Mouse (Mus musculus): ENCODE measurements at regions not wholly inside any gene's neighbourhood (a gene's known extent, or its start where the extent isn't known, plus 50 kb on each side); places are given as distances from the start of the nearest gene placed in this dataset.

DNA sequence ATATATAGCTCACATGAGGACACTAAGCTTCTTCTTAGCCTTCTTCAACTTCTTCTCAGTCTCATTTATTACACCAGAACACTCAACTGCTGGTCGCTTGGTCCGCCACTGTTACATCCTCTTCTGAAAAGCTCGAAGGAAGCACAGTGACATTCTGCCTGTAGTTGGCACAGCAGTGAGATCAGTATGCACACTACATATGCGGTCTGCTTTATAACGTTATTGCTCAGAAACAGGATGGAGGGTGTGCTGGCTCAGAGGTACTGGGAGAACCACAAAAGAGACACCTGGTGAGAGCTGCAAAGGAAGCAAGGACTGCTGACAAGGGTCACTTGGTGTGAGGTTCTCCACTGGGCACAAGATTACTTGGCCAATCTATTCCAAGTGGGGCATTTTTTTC lies 179.5 kb downstream of the Ets1 start:
- no peak for DNase-seq (ENCODE audit: low read depth, low spot score)

DNA sequence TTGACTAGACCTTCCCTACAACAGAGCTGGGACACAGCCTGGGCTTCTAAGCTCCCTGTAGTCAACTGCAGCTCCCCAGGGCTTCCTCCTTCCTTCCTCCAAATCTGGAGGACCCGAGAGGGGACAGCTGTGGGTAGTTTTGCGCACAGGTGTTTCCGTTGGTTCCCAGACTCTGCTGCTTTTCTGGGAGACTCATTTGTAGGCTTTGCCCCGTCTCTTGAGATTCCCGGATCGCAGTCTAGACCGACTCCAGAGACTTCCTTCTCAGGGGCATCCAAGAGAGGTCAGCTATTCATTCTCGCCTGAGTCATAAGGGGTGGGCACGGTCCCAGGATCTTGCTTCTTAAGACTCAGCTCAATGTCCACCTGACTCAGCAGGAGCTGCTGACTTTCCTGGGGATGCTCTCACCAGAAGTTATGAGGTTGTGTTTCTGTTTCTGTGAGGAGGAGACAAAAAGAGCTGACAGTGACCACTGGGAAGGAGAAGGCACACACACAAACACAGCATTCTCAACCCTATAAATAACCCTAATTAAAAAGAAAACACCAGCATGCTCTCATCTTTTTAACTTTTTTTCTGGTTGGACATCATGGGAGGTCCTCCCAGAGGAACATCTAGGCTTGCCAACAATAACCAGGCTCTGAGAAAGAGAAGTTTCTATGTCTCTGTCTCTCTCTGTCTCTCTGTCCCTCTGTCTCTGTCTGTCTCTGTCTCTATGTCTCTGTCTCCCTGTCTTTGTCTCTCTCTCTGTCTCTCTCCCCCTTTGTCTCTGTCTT lies 180.8 kb downstream of the Ets1 start:
- no peak for DNase-seq (ENCODE audit: low read depth, low spot score)

DNA sequence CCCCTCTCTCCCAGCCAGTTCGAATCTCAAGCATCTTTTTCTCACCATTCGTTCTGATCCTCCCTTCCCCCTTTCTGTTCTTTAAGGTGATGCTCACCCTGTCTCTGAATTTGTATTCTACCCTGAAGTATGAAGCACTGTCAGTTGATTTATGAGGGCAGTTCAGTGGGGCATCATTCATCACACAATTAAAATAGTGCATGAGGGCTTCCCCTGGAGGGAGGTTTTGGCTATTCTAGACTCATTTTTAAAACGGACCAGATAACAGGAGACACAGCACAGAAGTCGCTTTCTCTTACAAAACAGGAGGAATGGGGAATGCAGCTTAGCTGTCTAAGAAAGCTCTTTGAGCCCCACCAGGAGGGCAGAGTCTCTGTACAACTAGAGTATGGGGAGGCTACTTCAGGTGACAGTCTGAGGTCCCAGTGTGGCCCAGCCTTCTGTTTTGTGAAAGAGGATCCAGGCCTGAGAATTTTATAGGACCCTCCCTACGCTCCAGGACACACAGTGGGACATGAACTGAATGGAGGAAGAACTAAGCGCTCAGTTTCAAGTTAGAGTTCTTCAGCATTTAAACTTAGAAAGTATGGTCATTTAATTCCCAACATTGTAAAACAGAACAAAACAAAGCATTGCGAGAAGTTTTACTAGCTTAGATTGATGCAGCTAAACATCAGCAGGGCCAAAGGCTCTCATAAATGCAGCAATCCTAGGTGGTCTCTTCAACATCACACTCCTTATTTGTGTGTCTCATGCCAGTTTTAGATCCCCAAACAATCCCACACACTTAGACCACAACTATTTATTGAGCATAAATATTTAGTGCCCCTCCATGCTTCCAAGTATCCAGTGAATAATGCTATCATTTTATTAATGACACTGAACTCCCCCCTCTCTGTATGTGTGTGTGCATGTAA lies 181.7 kb downstream of the Ets1 start:
- DNase-seq (ENCODE audit: low read depth, low spot score), result peak; percentile 31

DNA sequence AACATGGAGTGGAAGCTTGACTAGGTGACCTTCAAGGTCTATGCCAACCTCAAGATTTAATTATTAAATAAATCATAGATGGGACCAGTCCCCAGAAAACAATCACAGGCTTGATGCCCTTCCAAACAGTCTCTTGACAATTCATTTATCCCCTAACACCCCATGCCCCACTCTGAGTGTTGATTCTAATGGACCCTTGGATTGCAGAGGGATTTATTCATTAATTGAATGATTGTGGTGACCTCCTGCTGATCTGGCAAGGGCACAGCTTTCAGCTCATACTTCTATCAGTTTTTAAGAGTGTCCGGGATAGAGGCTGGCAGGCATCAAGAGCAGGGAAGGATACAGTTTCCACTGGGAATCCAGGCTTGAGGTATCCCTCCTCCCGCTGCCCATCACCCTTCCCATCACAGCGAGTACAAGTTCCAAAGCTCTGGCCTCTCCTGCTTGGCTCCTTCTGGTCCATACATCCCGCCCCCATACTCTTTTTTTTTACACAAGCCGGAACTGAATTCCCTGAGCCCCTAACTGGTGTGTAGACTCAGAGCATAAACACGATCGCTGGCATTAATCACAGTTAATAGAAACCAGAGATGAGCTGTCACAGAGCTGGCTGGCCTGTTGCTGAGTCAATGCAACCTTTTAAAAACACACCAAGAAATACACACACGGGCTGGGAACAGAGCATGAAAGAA lies 187.6 kb downstream of the Ets1 start:
- peak; percentile 64 for DNase-seq (ENCODE audit: low read depth, low spot score)

DNA sequence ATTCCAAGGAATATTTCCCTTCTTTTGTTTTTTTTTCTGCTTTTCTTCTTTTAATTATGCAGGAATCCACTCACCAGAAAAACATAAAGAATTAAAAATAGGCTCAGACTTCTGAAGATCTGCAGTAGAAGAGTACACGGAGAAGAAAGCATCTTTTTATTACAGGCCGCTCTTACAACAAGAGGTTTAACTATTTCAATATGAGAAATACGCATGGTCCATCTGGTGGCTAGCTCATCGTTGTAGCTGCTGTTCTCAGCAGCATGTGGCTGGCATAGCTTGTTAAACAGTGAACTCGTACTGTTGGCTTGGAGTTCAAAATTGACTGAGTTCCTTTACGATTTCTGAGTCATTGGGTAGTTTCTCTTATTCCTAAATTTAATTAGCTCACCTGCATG lies 188.1 kb downstream of the Ets1 start:
- DNase-seq (ENCODE audit: low read depth, low spot score), result no peak

DNA sequence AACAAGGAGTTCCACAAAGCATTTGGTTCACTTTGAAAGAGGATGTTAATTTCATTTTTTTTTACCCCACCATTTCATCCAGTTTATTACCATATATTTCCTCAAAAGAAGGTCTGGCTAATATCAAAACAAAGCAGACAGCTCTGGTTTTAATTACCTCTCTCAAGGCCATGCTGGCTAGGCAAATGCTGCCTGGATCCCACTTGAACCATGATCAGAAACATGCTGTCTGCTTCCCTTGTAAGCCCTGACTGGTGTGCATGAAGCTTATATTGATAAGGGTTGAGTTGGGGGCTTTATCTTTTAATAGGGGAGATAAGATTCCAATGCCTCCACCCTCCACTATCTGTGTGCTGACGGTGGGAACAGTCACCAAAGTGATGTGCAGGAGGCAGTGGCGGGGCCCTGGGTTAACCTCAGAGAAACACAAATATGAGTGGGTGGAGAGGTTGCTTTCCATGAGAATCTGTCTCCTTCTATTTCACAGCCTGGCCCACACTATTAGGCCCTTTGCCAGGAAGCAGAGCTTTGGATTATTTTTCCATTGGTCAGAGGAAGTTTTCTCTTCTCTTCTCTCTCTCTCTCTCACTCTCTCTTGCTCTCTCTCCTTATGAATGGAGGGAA lies 194.4 kb downstream of the Ets1 start:
- no peak for DNase-seq (ENCODE audit: low read depth, low spot score)

DNA sequence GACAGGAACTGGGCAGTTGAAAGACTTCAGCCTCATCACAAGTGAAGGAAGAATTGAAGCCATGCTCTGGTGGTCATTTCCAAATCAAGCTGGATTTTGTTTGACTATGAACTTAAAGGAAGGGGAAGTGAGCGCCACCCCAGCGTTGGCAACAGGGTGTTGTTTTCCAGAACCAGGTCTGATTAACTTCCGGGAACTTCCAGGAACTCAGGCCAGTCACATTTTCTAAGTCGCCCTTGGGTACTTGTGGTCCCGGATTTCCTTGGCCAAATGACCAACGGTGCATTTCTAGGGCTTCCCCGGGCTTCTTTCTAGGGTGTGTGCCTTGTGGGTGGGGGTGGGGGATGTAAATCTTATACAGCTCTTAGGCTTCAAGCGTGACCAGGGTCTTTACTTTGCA lies 197.4 kb downstream of the Ets1 start:
- DNase-seq (ENCODE audit: low read depth, low spot score), result no peak

DNA sequence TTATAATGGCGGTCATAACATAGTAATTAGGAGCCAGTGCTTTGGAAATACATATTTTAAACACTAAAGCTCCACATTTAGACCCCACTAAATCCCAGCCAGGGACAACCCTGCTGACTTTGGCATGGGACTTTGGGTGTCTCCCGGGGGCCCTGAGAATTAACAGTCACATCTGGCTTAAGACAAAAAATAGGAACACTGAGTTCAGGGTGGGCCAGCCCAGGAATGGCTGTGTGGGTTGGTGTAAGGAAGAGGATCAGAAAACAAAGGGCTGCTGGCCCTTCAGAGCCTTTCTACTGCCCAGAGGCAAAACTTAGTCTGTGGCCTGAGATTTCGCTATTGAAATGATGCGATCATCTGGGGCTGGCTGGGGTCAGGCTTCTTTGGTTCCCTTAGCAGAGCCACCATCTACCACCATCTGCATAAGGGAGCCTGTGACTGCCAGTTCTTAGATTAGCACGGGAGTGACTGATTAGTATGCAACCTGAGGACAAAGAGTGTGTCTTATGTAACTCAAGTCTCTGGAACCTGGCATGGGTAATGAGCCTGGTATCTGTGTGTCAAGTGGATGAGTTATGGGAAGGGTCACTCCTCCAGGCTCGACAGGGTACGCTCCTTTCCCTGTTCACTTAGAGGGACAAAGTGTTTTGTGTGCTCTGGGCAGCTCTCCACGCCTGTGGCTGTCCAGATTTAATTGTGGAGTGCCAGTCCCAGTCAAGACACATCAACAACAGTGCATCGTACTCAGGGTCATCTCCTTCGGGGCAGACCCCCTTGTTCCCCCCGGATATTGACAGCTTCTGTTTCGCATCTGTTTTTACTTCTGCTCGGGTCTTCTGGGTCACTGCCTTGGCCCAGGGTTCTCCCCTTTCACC lies 199.0 kb downstream of the Ets1 start:
- no peak for DNase-seq (ENCODE audit: low read depth, low spot score)

DNA sequence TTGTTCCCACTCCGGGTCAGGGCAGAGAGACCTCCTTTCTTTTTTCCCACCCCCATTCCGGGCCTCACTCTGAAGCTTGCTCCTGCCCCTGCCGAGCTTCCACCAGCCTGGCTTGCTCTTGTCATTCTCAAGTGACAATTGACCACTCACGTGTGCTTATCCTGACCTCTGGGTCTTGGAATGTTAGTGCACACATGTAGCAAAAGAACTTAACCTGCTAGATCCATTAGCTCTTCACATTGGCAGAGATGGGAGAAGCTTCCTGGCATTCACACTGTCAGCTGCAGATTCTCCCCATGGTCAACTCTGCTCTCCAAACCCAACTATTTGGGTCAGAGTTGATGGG lies 199.6 kb downstream of the Ets1 start:
- DNase-seq (ENCODE audit: low read depth, low spot score), result no peak

DNA sequence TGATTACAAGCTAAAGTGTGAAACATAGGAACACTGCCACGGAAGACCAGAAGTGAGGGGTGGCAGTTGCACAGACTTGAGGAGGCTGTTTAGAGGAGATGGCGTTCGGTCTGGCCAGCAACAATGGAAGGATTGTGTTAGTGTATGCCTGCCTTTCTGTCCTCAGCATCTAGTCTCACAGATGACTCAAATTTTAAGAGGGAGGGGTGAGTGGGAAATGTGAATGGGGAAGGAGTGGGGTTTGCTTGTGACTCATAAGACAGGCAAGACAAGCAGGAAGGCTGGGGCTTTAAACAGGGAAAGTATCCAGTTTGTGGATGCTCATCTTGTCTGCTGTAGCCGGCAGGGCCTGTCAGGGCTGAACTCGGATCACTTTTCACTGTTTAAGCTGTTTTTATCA lies 200.3 kb downstream of the Ets1 start:
- no peak for DNase-seq (ENCODE audit: low read depth, low spot score)

DNA sequence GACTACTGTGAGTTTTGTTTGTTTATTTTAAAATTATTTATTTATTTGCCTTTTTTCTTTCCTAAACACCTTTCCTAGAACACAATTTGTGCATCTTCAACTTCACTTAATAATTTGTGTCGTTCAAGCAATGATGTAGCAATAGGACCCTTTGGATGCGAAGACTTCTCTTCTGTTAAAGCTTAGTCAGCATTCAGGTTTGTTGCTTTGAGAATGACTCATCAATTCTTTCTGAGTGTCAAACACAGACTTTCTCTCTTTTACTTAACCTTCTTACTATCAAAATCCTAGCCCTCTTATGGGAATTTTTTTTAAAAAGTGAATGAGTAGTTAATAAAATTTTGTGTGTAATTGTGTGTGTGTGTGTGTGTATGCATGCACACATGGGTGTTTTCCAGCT lies 211.3 kb downstream of the Ets1 start:
- no peak for DNase-seq (ENCODE audit: low read depth, low spot score)

DNA sequence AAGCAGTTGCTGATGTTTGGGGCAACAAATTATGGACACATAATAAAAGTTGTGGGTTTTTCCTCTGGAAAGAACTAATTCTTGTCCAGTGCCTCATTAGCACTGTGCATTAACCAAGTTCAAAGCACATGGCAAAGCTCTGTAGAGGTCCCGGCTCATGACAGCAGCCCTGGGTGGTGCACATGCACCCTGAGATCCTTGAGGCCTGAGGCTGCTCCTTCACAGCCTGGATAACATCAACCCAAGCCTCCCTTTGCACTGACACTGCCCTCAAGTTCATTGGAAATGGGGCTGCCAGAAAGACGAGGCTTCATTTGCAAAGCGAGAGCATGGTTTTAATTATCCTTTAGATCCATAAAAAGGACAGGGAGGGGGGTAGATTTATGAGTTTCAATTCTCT lies 216.3 kb downstream of the Ets1 start:
- peak; percentile 19 for DNase-seq (ENCODE audit: low read depth, low spot score)

DNA sequence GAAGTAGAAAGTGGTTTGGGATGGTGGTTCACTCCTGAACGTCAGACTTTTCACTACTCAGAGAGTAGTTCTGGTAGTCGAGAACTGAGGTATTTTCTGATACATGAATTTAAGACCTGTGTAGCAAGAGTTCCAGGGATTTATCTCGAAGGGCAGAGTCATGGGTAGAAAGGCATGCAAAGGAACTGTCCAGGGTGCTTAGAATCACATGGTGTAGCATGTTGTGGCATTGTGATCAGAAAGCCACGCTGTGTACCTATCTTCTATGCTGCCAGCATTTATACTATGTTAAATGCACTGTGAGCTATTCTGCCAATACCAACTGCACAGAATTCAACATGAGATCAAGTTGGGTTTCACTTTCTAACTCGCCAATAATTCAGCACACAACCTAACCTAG lies 227.3 kb downstream of the Ets1 start:
- peak; percentile 30 for DNase-seq (ENCODE audit: low read depth, low spot score)

DNA sequence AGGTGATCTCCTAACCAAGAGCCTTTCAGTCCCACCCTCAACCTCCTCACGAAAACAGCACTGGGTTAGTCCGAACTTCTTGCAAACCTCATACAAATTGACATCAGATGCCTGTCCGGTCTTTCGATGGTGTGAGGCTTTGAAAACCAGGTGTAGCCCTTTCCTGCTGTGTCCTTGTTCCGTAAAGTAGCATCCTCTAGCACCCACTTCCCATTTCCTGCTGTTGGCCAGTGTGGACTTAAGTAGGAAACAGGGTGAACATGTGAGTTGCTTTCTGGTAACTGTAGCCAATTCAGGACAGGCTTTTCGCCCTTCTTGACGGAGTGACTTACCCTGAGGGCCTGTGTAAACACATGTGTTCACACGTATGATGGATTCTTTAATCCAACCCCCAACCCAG lies 232.9 kb downstream of the Ets1 start:
- no peak for DNase-seq (ENCODE audit: low read depth, low spot score)

DNA sequence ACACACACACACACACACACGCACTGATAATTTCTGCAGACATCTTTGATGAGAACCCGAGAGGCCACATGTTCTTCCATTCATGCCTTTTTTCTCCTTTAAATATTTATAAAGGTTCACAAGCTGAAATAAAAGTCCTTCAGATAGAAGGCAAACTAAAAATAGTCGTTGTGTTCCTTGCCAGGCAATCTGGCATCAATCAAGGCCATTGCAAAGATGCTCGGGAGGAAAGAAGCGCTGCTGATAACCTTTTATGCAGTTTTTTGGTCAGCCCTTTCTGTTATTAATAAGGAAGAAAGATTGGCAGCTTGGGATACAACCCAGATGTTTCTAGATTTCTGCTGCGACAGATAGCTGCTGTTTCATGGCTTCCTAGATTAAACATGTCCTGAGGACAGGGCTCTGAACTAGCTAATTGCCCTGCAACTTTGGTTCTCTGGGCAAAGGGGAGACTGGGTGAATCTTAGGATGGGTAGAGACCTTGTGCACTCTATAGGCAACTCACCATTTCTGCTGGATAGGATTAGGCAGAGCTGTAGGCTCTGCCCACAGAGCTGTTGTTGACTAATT lies 238.4 kb downstream of the Ets1 start:
- DNase-seq (ENCODE audit: low read depth, low spot score), result no peak

DNA sequence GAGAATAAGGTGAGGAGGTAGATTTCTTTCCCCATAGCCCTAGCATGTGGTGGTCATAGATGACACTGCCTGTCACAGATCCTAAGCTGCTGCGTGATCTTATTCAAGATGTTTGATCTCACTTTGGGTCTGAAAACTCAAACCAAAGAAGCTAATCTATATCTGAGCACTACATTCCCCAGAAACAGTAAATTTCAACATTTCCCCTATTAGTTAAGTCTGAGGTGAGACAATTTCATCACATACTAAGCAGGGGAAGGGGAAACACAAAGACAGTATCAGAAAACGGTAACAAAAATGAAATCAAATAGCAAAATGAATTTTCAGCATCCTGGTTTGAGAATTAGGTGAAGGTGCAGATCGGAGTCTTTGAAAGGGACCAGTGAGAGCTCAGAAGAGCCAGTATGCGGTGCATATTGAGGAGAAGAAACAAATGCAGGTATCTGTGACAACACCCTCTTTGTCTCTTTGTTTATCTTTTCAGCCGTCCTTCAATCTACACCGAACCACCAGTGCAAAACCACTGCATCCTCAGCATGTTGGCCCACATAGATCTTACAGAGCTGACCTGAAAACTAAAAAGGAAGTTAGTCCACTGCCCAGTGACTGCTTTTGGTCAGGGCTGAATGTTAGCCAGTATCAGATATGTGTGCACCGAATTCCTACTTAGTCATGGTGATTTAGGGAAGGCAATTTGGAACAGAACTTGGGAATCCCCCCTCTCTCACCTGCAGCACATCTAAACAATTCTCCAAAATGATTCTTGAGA lies 247.0 kb downstream of the Ets1 start:
- no peak for DNase-seq (ENCODE audit: low read depth, low spot score)

DNA sequence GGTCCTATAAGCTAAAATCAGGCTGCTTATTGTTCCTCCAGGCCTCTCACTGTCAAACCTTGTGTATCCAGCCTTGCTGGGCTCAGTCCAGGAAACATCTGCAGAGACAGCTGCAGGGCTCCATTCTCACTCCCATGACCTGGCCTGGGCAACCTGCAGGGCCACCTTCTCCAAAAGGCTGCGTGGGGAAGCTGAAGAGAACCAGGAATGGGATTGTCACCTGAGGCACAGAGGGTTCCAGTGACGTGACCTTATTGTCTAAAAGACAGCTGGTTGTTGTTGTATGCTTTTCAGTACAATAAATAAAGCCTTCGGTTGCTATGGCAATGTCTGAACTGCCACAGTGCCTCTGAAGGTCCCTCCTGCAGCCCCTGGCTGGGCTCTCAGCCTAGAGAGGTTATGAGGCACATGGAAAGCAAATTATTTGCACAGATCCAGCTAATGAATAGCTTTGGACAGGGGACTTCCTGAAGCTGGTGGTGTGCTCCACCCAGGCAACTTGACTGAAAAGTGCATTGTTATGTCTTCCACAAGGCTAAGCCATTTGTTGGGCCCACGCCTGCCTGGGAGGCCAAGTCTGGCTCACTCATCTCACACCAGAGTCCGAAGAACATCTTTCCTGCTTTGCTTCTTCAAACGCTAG lies 250.1 kb downstream of the Ets1 start:
- no peak for DNase-seq (ENCODE audit: low read depth, low spot score)

DNA sequence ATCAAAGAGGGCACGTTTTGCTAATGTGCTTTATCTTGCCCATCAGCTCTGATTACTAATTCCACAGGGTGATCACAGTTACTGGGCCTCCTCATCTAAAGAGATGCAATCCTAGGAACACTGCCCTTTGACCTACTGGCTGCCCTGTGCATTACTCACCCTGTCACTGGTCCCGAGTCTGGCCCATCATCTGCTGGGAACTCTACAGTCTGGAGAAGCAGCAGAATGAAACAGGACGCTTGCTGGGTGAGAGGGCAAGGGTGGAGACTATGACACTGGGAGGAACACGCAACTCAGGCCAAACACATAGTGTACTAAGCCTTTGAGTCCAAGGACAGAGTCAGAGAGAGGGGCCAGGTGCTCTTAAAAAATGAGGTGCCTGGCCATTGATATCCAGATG lies 263.8 kb downstream of the Ets1 start:
- DNase-seq (ENCODE audit: low read depth, low spot score), result no peak

DNA sequence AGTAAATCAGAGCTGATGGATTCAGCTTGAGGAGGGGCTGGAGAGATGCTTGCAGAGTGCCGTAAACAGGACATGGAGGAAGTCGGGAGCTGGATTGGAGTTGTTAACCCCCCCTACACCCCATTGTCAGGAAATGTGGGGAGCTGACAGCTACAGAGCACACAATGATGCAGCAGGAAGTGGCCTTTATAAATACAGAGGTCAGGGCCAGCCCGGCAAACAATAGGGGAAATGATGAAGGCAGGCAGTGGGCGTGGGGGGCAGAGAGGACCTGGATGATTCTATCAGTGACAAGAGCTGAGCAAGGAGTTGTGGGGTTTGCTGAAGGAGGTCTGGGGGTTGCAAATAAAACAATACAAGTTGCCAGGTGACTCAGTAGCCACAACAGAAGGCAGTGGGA lies 265.3 kb downstream of the Ets1 start:
- no peak for DNase-seq (ENCODE audit: low read depth, low spot score)
